Mouse (Mus musculus): ENCODE measurements around the gene Itga3. TPM values are rescaled to one million over a fixed set of nuclear protein-coding genes. Genes with fewer than 3 reads are reported as not detected.

The Itga3 gene
- polyA plus RNA-seq, 1 experiment from 2014 or later, result 9.5 TPM

- no peak overlapping the region for H3K4me3 ChIP-seq (replicated peaks)
- peak overlapping the region; percentile 52 for H3K27ac ChIP-seq (replicated peaks)
- H3K4me1 ChIP-seq, result peaks cover 34% of the 10 kb centered on the region
- no peaks in the 10 kb centered on the region for H3K9me3 ChIP-seq (replicated peaks)
- peaks cover 78% of the 10 kb centered on the region for H3K36me3 ChIP-seq
- H3K9ac ChIP-seq, result no peak overlapping the region
- WGBS, result 33% methylated on average over 4 of the region's 4 CpGs
- no peak for ATAC-seq (ENCODE audit: insufficient number of reproducible peaks, low FRiP score, low TSS enrichment, low read depth)
- no peaks in the 10 kb centered on the region for H3K27me3 ChIP-seq
- no peak overlapping the region for H3K4me2 ChIP-seq (replicated peaks)
These were observed 76.1 kb downstream of the Itga3 start for GRCm38 (mm10) chr11:95000548-95000947.

GRCm38 (mm10) chr11:95000128-95000527 is 76.5 kb downstream of the Itga3 start:
- H3K4me2 ChIP-seq (replicated peaks), result no peak overlapping the region
- peaks cover 78% of the 10 kb centered on the region for H3K36me3 ChIP-seq
- no peaks in the 10 kb centered on the region for H3K27me3 ChIP-seq
- H3K4me3 ChIP-seq (replicated peaks), result no peak overlapping the region
- no peaks in the 10 kb centered on the region for H3K9me3 ChIP-seq (replicated peaks)
- no peak for ATAC-seq (ENCODE audit: insufficient number of reproducible peaks, low FRiP score, low TSS enrichment, low read depth)
- peak overlapping the region; percentile 52; the same call in 1 of the 2 replicates for H3K27ac ChIP-seq (replicated peaks)
- H3K9ac ChIP-seq, result no peak overlapping the region
- peaks cover 35% of the 10 kb centered on the region for H3K4me1 ChIP-seq
- 71% methylated on average over 8 of the region's 8 CpGs for WGBS

- no peaks in the 10 kb centered on the region for H3K27me3 ChIP-seq
- no peaks in the 10 kb centered on the region for H3K9me3 ChIP-seq (replicated peaks)
- peaks cover 66% of the 10 kb centered on the region for H3K36me3 ChIP-seq
- no peak overlapping the region for H3K4me3 ChIP-seq (replicated peaks)
- no peak for ATAC-seq (ENCODE audit: insufficient number of reproducible peaks, low FRiP score, low TSS enrichment, low read depth)
- H3K27ac ChIP-seq (replicated peaks), result no peak overlapping the region
- H3K4me2 ChIP-seq (replicated peaks), result no peak overlapping the region
- H3K9ac ChIP-seq, result no peak overlapping the region
- H3K4me1 ChIP-seq, result peaks cover 56% of the 10 kb centered on the region
- WGBS, result 77% methylated on average over 16 of the region's 16 CpGs
These were observed 78.5 kb downstream of the Itga3 start for GRCm38 (mm10) chr11:94998041-94998531.

- no peak overlapping the region for H3K4me2 ChIP-seq (replicated peaks)
- 71% methylated on average over 5 of the region's 5 CpGs for WGBS
- H3K36me3 ChIP-seq, result peaks cover 61% of the 10 kb centered on the region
- no peaks in the 10 kb centered on the region for H3K27me3 ChIP-seq
- peaks cover 61% of the 10 kb centered on the region for H3K4me1 ChIP-seq
- H3K27ac ChIP-seq (replicated peaks), result no peak overlapping the region
- H3K9me3 ChIP-seq (replicated peaks), result no peaks in the 10 kb centered on the region
- H3K9ac ChIP-seq, result no peak overlapping the region
- no peak for ATAC-seq (ENCODE audit: insufficient number of reproducible peaks, low FRiP score, low TSS enrichment, low read depth)
- no peak overlapping the region for H3K4me3 ChIP-seq (replicated peaks)
These were observed 79.0 kb downstream of the Itga3 start for GRCm38 (mm10) chr11:94997596-94997995.

- Histone ChIP-seq H3K9me3 (replicated peaks) (no peaks in the 10 kb centered on the region), H3K27ac (replicated peaks) (no peak overlapping the region), H3K36me3 (peaks cover 55% of the 10 kb centered on the region), H3K4me2 (replicated peaks) (no peak overlapping the region), H3K4me1 (peaks cover 67% of the 10 kb centered on the region), H3K9ac (no peak overlapping the region), H3K4me3 (replicated peaks) (no peak overlapping the region), H3K27me3 (no peaks in the 10 kb centered on the region)
- WGBS, result 93% methylated on average over 6 of the region's 6 CpGs
- no peak for ATAC-seq (ENCODE audit: insufficient number of reproducible peaks, low FRiP score, low TSS enrichment, low read depth)
These were observed 79.6 kb downstream of the Itga3 start for GRCm38 (mm10) chr11:94996984-94997383.

GRCm38 (mm10) chr11:94996101-94996500 is 80.5 kb downstream of the Itga3 start:
- H3K4me2 ChIP-seq (replicated peaks), result peak overlapping the region; percentile 94; the same call in 1 of the 2 replicates

GRCm38 (mm10) chr11:94994947-94995772 is 81.4 kb downstream of the Itga3 start:
- H3K36me3 ChIP-seq, result peaks cover 44% of the 10 kb centered on the region
- 82% methylated on average over 11 of the region's 11 CpGs for WGBS
- no peaks in the 10 kb centered on the region for H3K9me3 ChIP-seq (replicated peaks)
- peaks cover 64% of the 10 kb centered on the region for H3K4me1 ChIP-seq
- no peak overlapping the region for H3K9ac ChIP-seq
- peak overlapping the region; percentile 94 for H3K4me2 ChIP-seq (replicated peaks)
- no peak for ATAC-seq (ENCODE audit: insufficient number of reproducible peaks, low FRiP score, low TSS enrichment, low read depth)
- no peak overlapping the region for H3K27ac ChIP-seq (replicated peaks)
- H3K4me3 ChIP-seq (replicated peaks), result peak overlapping the region; percentile 91
- no peaks in the 10 kb centered on the region for H3K27me3 ChIP-seq

More at GRCm38 (mm10) chr11:94996101-94996500, 80.5 kb downstream of the Itga3 start:
- Histone ChIP-seq H3K4me1 (peaks cover 68% of the 10 kb centered on the region), H3K9me3 (replicated peaks) (no peaks in the 10 kb centered on the region), H3K27ac (replicated peaks) (no peak overlapping the region), H3K9ac (no peak overlapping the region), H3K36me3 (peaks cover 47% of the 10 kb centered on the region), H3K27me3 (no peaks in the 10 kb centered on the region), H3K4me3 (replicated peaks) (no peak overlapping the region)
- ATAC-seq (ENCODE audit: insufficient number of reproducible peaks, low FRiP score, low TSS enrichment, low read depth), result no peak
- WGBS, result 72% methylated on average over 8 of the region's 8 CpGs

Other genes starting within 250 kb of the Itga3 start
- gene Col1a1, start 140.6 kb downstream of the Itga3 start, polyA plus RNA-seq (2015; fragmentation: Nextera tagmentation; extraction: Ambion mirVana), result 4,177 and 4,242 TPM in 2 replicates
- 0.25 TPM in 1 of 2 replicates, not detected in the other for gene Hils1, start 109.2 kb downstream of the Itga3 start, polyA plus RNA-seq (2015; fragmentation: Nextera tagmentation; extraction: Ambion mirVana)
- gene Sgca, start 100.5 kb downstream of the Itga3 start, polyA plus RNA-seq (2015; fragmentation: Nextera tagmentation; extraction: Ambion mirVana), result 11.7 and 14.6 TPM in 2 replicates
- 11.0 and 12.8 TPM in 2 replicates for gene Ppp1r9b, start 85.8 kb downstream of the Itga3 start, polyA plus RNA-seq (2015; fragmentation: Nextera tagmentation; extraction: Ambion mirVana)
- 29.7 and 33.9 TPM in 2 replicates for gene Samd14, start 66.9 kb downstream of the Itga3 start, polyA plus RNA-seq (2015; fragmentation: Nextera tagmentation; extraction: Ambion mirVana)
- gene Pdk2, start 35.4 kb downstream of the Itga3 start, polyA plus RNA-seq (2015; fragmentation: Nextera tagmentation; extraction: Ambion mirVana), result 33.7 and 41.8 TPM in 2 replicates
- gene Dlx3, start 43.3 kb upstream of the Itga3 start, polyA plus RNA-seq (2015; fragmentation: Nextera tagmentation; extraction: Ambion mirVana), result 35.6 and 36.6 TPM in 2 replicates
- gene Dlx4, start 69.5 kb upstream of the Itga3 start, polyA plus RNA-seq (2015; fragmentation: Nextera tagmentation; extraction: Ambion mirVana), result 5.7 and 6.5 TPM in 2 replicates
- 0.13 and 0.21 TPM in 2 replicates for gene Tac4, start 184.7 kb upstream of the Itga3 start, polyA plus RNA-seq (2015; fragmentation: Nextera tagmentation; extraction: Ambion mirVana)
- gene Kat7, start 233.4 kb upstream of the Itga3 start, polyA plus RNA-seq (2015; fragmentation: Nextera tagmentation; extraction: Ambion mirVana), result 60.6 and 70.0 TPM in 2 replicates